Mouse (Mus musculus): ENCODE results near the gene Olfr1153. TPM values are rescaled to one million over a fixed set of nuclear protein-coding genes. Genes with fewer than 3 reads are reported as not detected.

Olfr1153 gene
- polyA plus RNA-seq (2012; ENCODE audit: low replicate concordance) = 0.12 TPM in 1 of 2 replicates, not detected in the other

DNA sequence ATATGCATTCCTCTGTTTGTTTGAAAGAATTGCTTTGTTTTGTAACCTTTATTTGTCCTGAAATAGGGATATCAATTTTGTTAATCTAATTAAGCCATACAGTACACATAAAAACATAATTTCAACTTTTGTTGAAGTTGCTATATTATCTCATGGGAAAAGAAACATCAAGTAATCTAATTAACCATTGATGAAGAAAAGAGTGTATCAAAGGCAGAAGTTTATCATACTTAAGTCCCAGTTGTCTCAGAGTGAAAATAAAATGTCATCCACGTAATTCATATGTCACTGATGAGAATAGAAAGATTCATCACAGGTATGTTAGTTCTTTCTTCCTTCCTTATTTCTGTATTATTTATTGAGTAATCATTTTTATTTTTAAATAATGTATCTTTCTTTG is at the start of gene Olfr1153:
Gene Olfr1153 (plus strand): TSS at position 301 of the 400 bp plus-strand sequence.

DNA sequence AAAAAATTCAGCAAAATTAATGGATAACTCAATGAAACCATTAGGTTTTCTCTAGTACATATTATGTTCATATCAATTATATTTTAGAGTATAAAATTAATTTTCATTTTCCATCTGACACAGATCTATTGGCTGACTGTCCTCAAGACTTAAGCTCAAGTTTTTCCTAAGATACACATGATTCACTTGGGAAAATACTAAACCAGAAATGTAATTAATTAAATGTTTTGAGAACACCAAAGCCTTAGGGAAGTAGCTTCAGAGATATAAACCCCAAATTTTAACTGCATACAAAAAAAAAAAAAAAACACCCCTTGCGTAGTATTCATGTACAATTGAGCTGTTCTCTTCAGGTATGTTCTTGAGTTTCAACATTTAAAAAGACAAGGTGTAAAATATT is 39.2 kb upstream of the Olfr1153 start, which contains the start of gene Olfr1151:
Gene Olfr1151 (plus strand): TSS at position 301 of the 400 bp plus-strand sequence.

DNA sequence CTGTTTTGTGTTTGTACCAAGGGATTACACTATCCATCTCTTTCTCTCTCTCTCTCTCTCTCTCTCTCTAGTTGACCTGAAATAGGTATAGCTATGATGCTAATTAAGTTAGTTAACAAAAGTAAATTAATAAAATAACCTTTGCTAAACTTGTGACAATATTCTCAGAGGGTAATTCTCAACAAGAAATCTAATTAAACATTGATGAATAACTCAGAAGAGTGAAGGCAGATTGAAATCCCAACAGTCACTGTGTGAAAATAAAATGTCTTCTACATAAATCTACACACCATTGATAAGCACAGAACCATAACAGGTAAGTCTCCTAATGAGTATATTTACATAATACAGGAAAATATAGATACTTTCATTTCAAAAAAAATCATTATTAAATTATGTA is 28.6 kb upstream of the Olfr1153 start, which contains the start of gene Olfr1152:
Gene Olfr1152 (plus strand): TSS at position 301 of the 400 bp plus-strand sequence.

DNA sequence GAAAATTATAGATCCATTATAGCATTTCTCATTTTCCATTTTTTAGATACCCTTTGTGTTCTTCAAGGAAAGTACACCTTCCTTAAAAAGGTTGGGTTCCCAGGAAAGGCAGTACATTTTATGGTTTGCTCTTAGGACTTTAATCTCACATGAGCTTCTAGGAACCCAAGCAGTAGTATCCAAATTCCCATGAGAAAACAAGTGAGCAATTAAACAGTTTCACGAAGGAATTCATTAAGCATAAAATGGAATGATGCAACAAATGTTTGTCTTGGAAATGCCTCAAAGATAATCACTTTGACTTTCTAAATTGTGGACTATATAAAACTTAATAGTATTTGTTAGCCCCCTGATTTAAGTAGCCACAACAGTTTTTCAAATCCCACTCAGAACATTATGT is 10.3 kb downstream of the Olfr1153 start, which contains the start of gene Olfr1154:
Gene Olfr1154 (minus strand): TSS at position 101 of the 400 bp plus-strand sequence.

DNA sequence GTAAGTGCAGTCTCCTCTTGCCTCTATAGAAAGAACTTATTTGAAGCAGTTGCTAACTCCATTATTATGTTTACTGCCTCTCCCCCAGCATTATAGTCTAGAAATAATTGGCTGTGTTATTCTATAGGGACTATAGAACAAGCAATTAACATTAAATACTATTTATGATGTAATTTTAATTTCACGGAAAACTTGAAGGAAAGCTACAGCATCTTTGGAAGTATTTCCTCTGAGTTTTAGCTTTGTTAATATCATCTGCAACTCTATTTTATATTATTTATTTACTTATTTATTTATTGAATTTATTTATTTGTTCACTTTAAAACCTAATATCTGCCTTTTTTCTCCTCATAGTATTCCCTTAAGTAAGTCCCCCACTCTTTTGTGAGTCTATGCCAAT is 50.3 kb downstream of the Olfr1153 start, which contains the start of gene Olfr1155:
Gene Olfr1155 (minus strand): TSS at position 101 of the 400 bp plus-strand sequence.

Other genes starting within 250 kb of the Olfr1153 start
- not detected in 2 replicates for gene Olfr1133, start 247.6 kb upstream of the Olfr1153 start, polyA plus RNA-seq (2012; ENCODE audit: low replicate concordance)
- not detected in 2 replicates for gene Olfr1134, start 236.5 kb upstream of the Olfr1153 start, polyA plus RNA-seq (2012; ENCODE audit: low replicate concordance)
- not detected in 2 replicates for gene Olfr1135, start 221.3 kb upstream of the Olfr1153 start, polyA plus RNA-seq (2012; ENCODE audit: low replicate concordance)
- not detected in 2 replicates for gene Olfr1136, start 201.0 kb upstream of the Olfr1153 start, polyA plus RNA-seq (2012; ENCODE audit: low replicate concordance)
- gene Olfr1137, start 181.8 kb upstream of the Olfr1153 start, polyA plus RNA-seq (2012; ENCODE audit: low replicate concordance) = not detected in 2 replicates
- not detected in 2 replicates for gene Olfr1138, start 155.0 kb upstream of the Olfr1153 start, polyA plus RNA-seq (2012; ENCODE audit: low replicate concordance)
- not detected in 2 replicates for gene Olfr1140, start 151.2 kb upstream of the Olfr1153 start, polyA plus RNA-seq (2012; ENCODE audit: low replicate concordance)
- not detected in 2 replicates for gene Olfr1141, start 141.0 kb upstream of the Olfr1153 start, polyA plus RNA-seq (2012; ENCODE audit: low replicate concordance)
- gene Olfr152, start 115.5 kb upstream of the Olfr1153 start, polyA plus RNA-seq (2012; ENCODE audit: low replicate concordance) = not detected in 2 replicates
- not detected in 2 replicates for gene Olfr1143, start 94.4 kb upstream of the Olfr1153 start, polyA plus RNA-seq (2012; ENCODE audit: low replicate concordance)
- not detected in 2 replicates for gene Olfr1145, start 85.1 kb upstream of the Olfr1153 start, polyA plus RNA-seq (2012; ENCODE audit: low replicate concordance)
- not detected in 2 replicates for gene Olfr1148, start 64.4 kb upstream of the Olfr1153 start, polyA plus RNA-seq (2012; ENCODE audit: low replicate concordance)
- not detected in 2 replicates for gene Olfr1150-ps1, start 51.0 kb upstream of the Olfr1153 start, polyA plus RNA-seq (2012; ENCODE audit: low replicate concordance)
- not detected in 2 replicates for gene Olfr1151, start 39.1 kb upstream of the Olfr1153 start, polyA plus RNA-seq (2012; ENCODE audit: low replicate concordance)
- gene Olfr1152, start 28.5 kb upstream of the Olfr1153 start, polyA plus RNA-seq (2012; ENCODE audit: low replicate concordance) = not detected in 2 replicates
- gene Olfr1154, start 10.2 kb downstream of the Olfr1153 start, polyA plus RNA-seq (2012; ENCODE audit: low replicate concordance) = not detected in 2 replicates
- not detected in 2 replicates for gene Olfr1155, start 50.2 kb downstream of the Olfr1153 start, polyA plus RNA-seq (2012; ENCODE audit: low replicate concordance)
- gene Olfr1156, start 58.1 kb downstream of the Olfr1153 start, polyA plus RNA-seq (2012; ENCODE audit: low replicate concordance) = not detected in 2 replicates
- not detected in 2 replicates for gene Olfr1157, start 73.3 kb downstream of the Olfr1153 start, polyA plus RNA-seq (2012; ENCODE audit: low replicate concordance)
- not detected in 2 replicates for gene Olfr74, start 79.7 kb downstream of the Olfr1153 start, polyA plus RNA-seq (2012; ENCODE audit: low replicate concordance)
- not detected in 2 replicates for gene Olfr1158, start 95.2 kb downstream of the Olfr1153 start, polyA plus RNA-seq (2012; ENCODE audit: low replicate concordance)
- gene Olfr1160, start 113.3 kb downstream of the Olfr1153 start, polyA plus RNA-seq (2012; ENCODE audit: low replicate concordance) = not detected in 2 replicates
- not detected in 2 replicates for gene Olfr1161, start 127.8 kb downstream of the Olfr1153 start, polyA plus RNA-seq (2012; ENCODE audit: low replicate concordance)
- not detected in 2 replicates for gene Olfr73, start 142.7 kb downstream of the Olfr1153 start, polyA plus RNA-seq (2012; ENCODE audit: low replicate concordance)
- not detected in 2 replicates for gene Olfr1162, start 156.2 kb downstream of the Olfr1153 start, polyA plus RNA-seq (2012; ENCODE audit: low replicate concordance)
- gene Olfr1163, start 176.9 kb downstream of the Olfr1153 start, polyA plus RNA-seq (2012; ENCODE audit: low replicate concordance) = not detected in 2 replicates
- not detected in 2 replicates for gene Olfr1164, start 199.0 kb downstream of the Olfr1153 start, polyA plus RNA-seq (2012; ENCODE audit: low replicate concordance)
- not detected in 2 replicates for gene Olfr1166, start 233.3 kb downstream of the Olfr1153 start, polyA plus RNA-seq (2012; ENCODE audit: low replicate concordance)

Data from hematopoietic multipotent progenitor cell, adult 10-12 weeks (in vitro differentiated cells).